Mouse (Mus musculus) midbrain, embryonic 10.5 days (tissue): ENCODE measurements at regions not wholly inside any gene's neighbourhood (a gene's known extent, or its start where the extent isn't known, plus 50 kb on each side); places are given as distances from the start of the nearest gene placed in this dataset.

Experiments
- DNase-seq: peaks from one replicate; pipeline ENCODE4 v3.0.0-alpha.2; 2017; ENCODE audit warnings: low spot score
- H3K27ac ChIP-seq: fragments of 300-500 bp; sonication (generic); replicated peaks from 2 replicates; pipeline ENCODE4 v1.5.1; 2016; ENCODE audit warnings: mild to moderate bottlenecking
- H3K27me3 ChIP-seq: fragments of 300-500 bp; sonication (generic); 2 replicates; pipeline ENCODE4 v1.6.1; 2016; ENCODE audit warnings: low read depth, mild to moderate bottlenecking; ENCODE audit not compliant: poor library complexity, severe bottlenecking
- H3K36me3 ChIP-seq: fragments of 300-500 bp; sonication (generic); 2 replicates; pipeline ENCODE4 v1.6.1; 2016; ENCODE audit warnings: mild to moderate bottlenecking, moderate library complexity
- H3K4me1 ChIP-seq: fragments of 300-500 bp; sonication (generic); 2 replicates; pipeline ENCODE4 v1.6.1; 2016
- H3K4me3 ChIP-seq: fragments of 300-500 bp; sonication (generic); 2 replicates; pipeline ENCODE4 v1.5.1; 2016; ENCODE audit warnings: mild to moderate bottlenecking, moderate library complexity
- H3K9me3 ChIP-seq: fragments of 300-500 bp; sonication (generic); replicated peaks from 2 replicates; pipeline ENCODE4 v1.6.1; 2016; ENCODE audit warnings: mild to moderate bottlenecking
- WGBS: fragments of 180-500 bp; shearing (Covaris S2); methylation state at CpG from one replicate; pipeline ENCODE4 v1.1.7; 2016; 5-methylcytosine and 5-hydroxymethylcytosine counted together

GRCm38 (mm10) chr10:66228123-66228522 lies 867.8 kb upstream of the Jmjd1c start:
- 62% methylated on average over 2 of the region's 2 CpGs for WGBS
- Histone ChIP-seq H3K9me3 (no peaks in the 10 kb centered on the region), H3K4me1 (no peaks in the 10 kb centered on the region), H3K27ac (no peak overlapping the region), H3K36me3 (no peaks in the 10 kb centered on the region), H3K27me3 (no peaks in the 10 kb centered on the region), H3K4me3 (no peak overlapping the region)
- DNase-seq = no peak

- Histone ChIP-seq H3K36me3 (no peaks in the 10 kb centered on the region), H3K9me3 (no peaks in the 10 kb centered on the region), H3K4me1 (no peaks in the 10 kb centered on the region), H3K4me3 (no peak overlapping the region), H3K27me3 (no peaks in the 10 kb centered on the region), H3K27ac (no peak overlapping the region)
- no peak for DNase-seq
- 80% methylated on average over 2 of the region's 2 CpGs for WGBS
Observed at GRCm38 (mm10) chr10:66234370-66234916, 861.5 kb upstream of the Jmjd1c start.

GRCm38 (mm10) chr10:66256377-66256776 lies 839.5 kb upstream of the Jmjd1c start:
- no peaks in the 10 kb centered on the region for H3K27me3 ChIP-seq
- H3K36me3 ChIP-seq = no peaks in the 10 kb centered on the region
- H3K9me3 ChIP-seq = no peaks in the 10 kb centered on the region
- no peak overlapping the region for H3K4me3 ChIP-seq
- WGBS = 72% methylated on average over 5 of the region's 5 CpGs
- no peak for DNase-seq
- no peaks in the 10 kb centered on the region for H3K4me1 ChIP-seq
- H3K27ac ChIP-seq = no peak overlapping the region

GRCm38 (mm10) chr10:66270647-66271270 lies 825.2 kb upstream of the Jmjd1c start:
- H3K27ac ChIP-seq = no peak overlapping the region
- H3K4me1 ChIP-seq = no peaks in the 10 kb centered on the region
- 81% methylated on average over 4 of the region's 4 CpGs for WGBS
- no peaks in the 10 kb centered on the region for H3K9me3 ChIP-seq
- no peak for DNase-seq
- no peaks in the 10 kb centered on the region for H3K27me3 ChIP-seq
- no peaks in the 10 kb centered on the region for H3K36me3 ChIP-seq
- no peak overlapping the region for H3K4me3 ChIP-seq

GRCm38 (mm10) chr10:66295628-66296027 lies 800.3 kb upstream of the Jmjd1c start:
- Histone ChIP-seq H3K4me3 (no peak overlapping the region), H3K36me3 (no peaks in the 10 kb centered on the region), H3K4me1 (no peaks in the 10 kb centered on the region), H3K27me3 (no peaks in the 10 kb centered on the region), H3K9me3 (no peaks in the 10 kb centered on the region), H3K27ac (no peak overlapping the region)
- no peak for DNase-seq
- 68% methylated on average over 4 of the region's 4 CpGs for WGBS

- WGBS = 85% methylated on average over 2 of the region's 2 CpGs
- no peak overlapping the region for H3K4me3 ChIP-seq
- no peaks in the 10 kb centered on the region for H3K36me3 ChIP-seq
- no peaks in the 10 kb centered on the region for H3K4me1 ChIP-seq
- no peak for DNase-seq
- H3K27me3 ChIP-seq = no peaks in the 10 kb centered on the region
- H3K27ac ChIP-seq = no peak overlapping the region
- H3K9me3 ChIP-seq = no peaks in the 10 kb centered on the region
Observed at GRCm38 (mm10) chr10:66303235-66303780, 792.6 kb upstream of the Jmjd1c start.

GRCm38 (mm10) chr10:66304901-66305300 lies 791.0 kb upstream of the Jmjd1c start:
- H3K4me3 ChIP-seq = no peak overlapping the region
- DNase-seq = no peak

GRCm38 (mm10) chr10:66331166-66331565 lies 764.8 kb upstream of the Jmjd1c start:
- Histone ChIP-seq H3K36me3 (no peaks in the 10 kb centered on the region), H3K27ac (no peak overlapping the region), H3K27me3 (no peaks in the 10 kb centered on the region), H3K9me3 (no peaks in the 10 kb centered on the region), H3K4me1 (no peaks in the 10 kb centered on the region), H3K4me3 (no peak overlapping the region)
- no peak for DNase-seq
- 64% methylated on average over 3 of the region's 3 CpGs for WGBS

More at GRCm38 (mm10) chr10:66304901-66305300, 791.0 kb upstream of the Jmjd1c start:
- Histone ChIP-seq H3K27ac (no peak overlapping the region), H3K27me3 (no peaks in the 10 kb centered on the region), H3K9me3 (no peaks in the 10 kb centered on the region), H3K36me3 (no peaks in the 10 kb centered on the region), H3K4me1 (no peaks in the 10 kb centered on the region)

- Histone ChIP-seq H3K4me1 (no peaks in the 10 kb centered on the region), H3K27me3 (no peaks in the 10 kb centered on the region), H3K9me3 (no peaks in the 10 kb centered on the region), H3K27ac (no peak overlapping the region), H3K36me3 (no peaks in the 10 kb centered on the region), H3K4me3 (no peak overlapping the region)
- no peak for DNase-seq
- WGBS = 91% methylated on average over 1 of the region's 1 CpGs
Observed at GRCm38 (mm10) chr10:66337994-66338393, 757.9 kb upstream of the Jmjd1c start.

GRCm38 (mm10) chr10:66342823-66343350 lies 753.0 kb upstream of the Jmjd1c start:
- no peak for DNase-seq
- Histone ChIP-seq H3K27ac (no peak overlapping the region), H3K9me3 (no peaks in the 10 kb centered on the region), H3K27me3 (no peaks in the 10 kb centered on the region), H3K4me3 (no peak overlapping the region), H3K4me1 (no peaks in the 10 kb centered on the region), H3K36me3 (no peaks in the 10 kb centered on the region)
- 72% methylated on average over 5 of the region's 5 CpGs for WGBS

- WGBS = 65% methylated on average over 3 of the region's 3 CpGs
- H3K27ac ChIP-seq = no peak overlapping the region
- H3K9me3 ChIP-seq = no peaks in the 10 kb centered on the region
- no peak overlapping the region for H3K4me3 ChIP-seq
- H3K4me1 ChIP-seq = no peaks in the 10 kb centered on the region
- H3K27me3 ChIP-seq = no peaks in the 10 kb centered on the region
- no peaks in the 10 kb centered on the region for H3K36me3 ChIP-seq
- no peak for DNase-seq
Observed at GRCm38 (mm10) chr10:66348398-66348797, 747.5 kb upstream of the Jmjd1c start.

GRCm38 (mm10) chr10:66351036-66351435 lies 744.9 kb upstream of the Jmjd1c start:
- H3K9me3 ChIP-seq = no peaks in the 10 kb centered on the region
- WGBS = 90% methylated on average over 1 of the region's 1 CpGs

GRCm38 (mm10) chr10:66354072-66354471 lies 741.9 kb upstream of the Jmjd1c start:
- H3K27ac ChIP-seq = no peak overlapping the region
- H3K9me3 ChIP-seq = no peaks in the 10 kb centered on the region
- H3K27me3 ChIP-seq = no peaks in the 10 kb centered on the region
- H3K4me3 ChIP-seq = no peak overlapping the region
- WGBS = 85% methylated on average over 1 of the region's 1 CpGs
- H3K4me1 ChIP-seq = no peaks in the 10 kb centered on the region
- H3K36me3 ChIP-seq = no peaks in the 10 kb centered on the region
- DNase-seq = no peak

More at GRCm38 (mm10) chr10:66351036-66351435, 744.9 kb upstream of the Jmjd1c start:
- H3K27me3 ChIP-seq = no peaks in the 10 kb centered on the region
- H3K27ac ChIP-seq = no peak overlapping the region
- DNase-seq = no peak
- H3K36me3 ChIP-seq = no peaks in the 10 kb centered on the region
- no peak overlapping the region for H3K4me3 ChIP-seq
- no peaks in the 10 kb centered on the region for H3K4me1 ChIP-seq
